Mouse (Mus musculus) heart, adult 2 months (tissue): ENCODE measurements around the gene Tmem169. TPM values are rescaled to one million over a fixed set of nuclear protein-coding genes. Genes with fewer than 3 reads are reported as not detected.

Experiments used
- DNase-seq, 2 experiments: peaks; one replicate each; pipeline ENCODE4 v3.0.0; 2021
- H3K27ac ChIP-seq: fragments of 200-600 bp; 2 replicates; pipeline ENCODE4 v1.8.1; 2022
- H3K27me3 ChIP-seq: fragments of 200-500 bp; 2 replicates; pipeline ENCODE4 v1.6.1; 2012; ENCODE audit warnings: mild to moderate bottlenecking, low read length, inconsistent platforms, mixed read lengths; ENCODE audit not compliant: control insufficient read depth, insufficient read depth
- H3K36me3 ChIP-seq: fragments of 200-500 bp; 2 replicates; pipeline ENCODE4 v1.6.1; 2012; ENCODE audit warnings: low read length, inconsistent platforms; ENCODE audit not compliant: control insufficient read depth, insufficient read depth
- H3K4me1 ChIP-seq: fragments of 200-500 bp; 2 replicates; pipeline ENCODE4 v1.6.1; 2011; ENCODE audit warnings: low read length; ENCODE audit not compliant: control insufficient read depth, insufficient read depth
- H3K4me3 ChIP-seq: fragments of 200-600 bp; 2 replicates; pipeline ENCODE4 v1.8.1; 2022
- H3K79me2 ChIP-seq: fragments of 200-500 bp; replicated peaks from 2 replicates; pipeline ENCODE4 v1.6.1; 2012; ENCODE audit warnings: mild to moderate bottlenecking, inconsistent platforms, low read length, moderate library complexity, mixed read lengths; ENCODE audit not compliant: control insufficient read depth, insufficient read depth
- H3K9ac ChIP-seq: fragments of 200-500 bp; 2 replicates; pipeline ENCODE4 v1.6.1; 2012; ENCODE audit warnings: low read depth, mild to moderate bottlenecking, control low read depth, inconsistent platforms, low read length, mixed read lengths
- CTCF ChIP-seq: fragments of 200-600 bp; IDR thresholded peaks from 2 replicates; pipeline ENCODE4 v1.8.1; 2022; ENCODE audit warnings: antibody characterized with exemption, mild to moderate bottlenecking, moderate library complexity
- EP300 ChIP-seq: fragments of 200-500 bp; IDR thresholded peaks from 2 replicates; pipeline ENCODE4 v1.6.1; 2011; ENCODE audit warnings: low read depth, low read length, control low read depth; ENCODE audit not compliant: insufficient read depth
- POLR2A ChIP-seq: fragments of 200-500 bp; IDR thresholded peaks from 2 replicates; pipeline ENCODE4 v1.6.1; 2011; ENCODE audit warnings: mild to moderate bottlenecking, low read depth, low read length, control low read depth; ENCODE audit not compliant: insufficient read depth
- WGBS: fragments of 180-500 bp; shearing (Covaris S2); methylation state at CpG from one replicate; pipeline ENCODE4 v1.1.7; 2018; 5-methylcytosine and 5-hydroxymethylcytosine counted together
- intact Hi-C: fragments of 180-260 bp; cut with DNase I; formaldehyde crosslinking; loops from one replicate; pipeline ENCODE4 v1.15.1; 2025
- polyA plus RNA-seq: library from polyadenylated mRNA; depleted of rRNA; stranded (reverse); fragments of >200 nt; gene quantifications from 2 replicates; pipeline ENCODE4 v1.2.3, GENCODE M21; 2012; rRNA removed
- total RNA-seq, 2 experiments: library from RNA; stranded (reverse); gene quantifications; 2 replicates each; pipeline ENCODE4 v1.2.3; 2021

Gene Tmem169
- total and polyA plus RNA-seq, 3 experiments: 0.04 to 0.16 TPM; not detected in 1

- TF ChIP-seq POLR2A: no peak
- TF ChIP-seq EP300: no peak
- no peak for TF ChIP-seq CTCF
- intact Hi-C loops: no loop called here
- Histone ChIP-seq H3K4me1 (no peaks in the 10 kb centered on the region), H3K27me3 (no peaks in the 10 kb centered on the region), H3K27ac (no peak overlapping the region), H3K4me3 (no peak overlapping the region), H3K36me3 (no peaks in the 10 kb centered on the region), H3K79me2 (no peaks in the 10 kb centered on the region), H3K9ac (no peak overlapping the region)
- 91% methylated on average over 5 of the region's 5 CpGs for WGBS
- no peak for DNase-seq
These were observed 54.2 kb downstream of the Tmem169 start for GRCm38 (mm10) chr1:72338341-72338740.

- Histone ChIP-seq H3K9ac (no peak overlapping the region), H3K79me2 (no peaks in the 10 kb centered on the region), H3K27me3 (no peaks in the 10 kb centered on the region), H3K27ac (no peak overlapping the region), H3K36me3 (no peaks in the 10 kb centered on the region), H3K4me3 (no peak overlapping the region), H3K4me1 (no peaks in the 10 kb centered on the region)
- no peak for DNase-seq
- 79% methylated on average over 6 of the region's 6 CpGs for WGBS
- TF ChIP-seq CTCF (no peak), EP300 (no peak), POLR2A (no peak)
- intact Hi-C loops: no loop called here
These were observed 63.7 kb downstream of the Tmem169 start for GRCm38 (mm10) chr1:72347873-72348272.

Other genes with a start within 250 kb of the Tmem169 start
- 10 to 100 TPM; 31.1 to 34.8 TPM for gene Mreg, start 72.1 kb upstream of the Tmem169 start, total RNA-seq
- gene Mreg, start 72.1 kb upstream of the Tmem169 start, polyA plus RNA-seq: 14.9 and 18.3 TPM in 2 replicates
- gene Pecr, start 55 bp upstream of the Tmem169 start, total RNA-seq: 10 to 100 TPM in 1 of 2 experiments, 1 to 10 TPM in 1; 8.7 to 10.0 TPM
- gene Pecr, start 55 bp upstream of the Tmem169 start, polyA plus RNA-seq: 10.9 and 13.5 TPM in 2 replicates
- gene Xrcc5, start 23.1 kb downstream of the Tmem169 start, total RNA-seq: 10 to 100 TPM; 14.1 to 16.2 TPM
- gene Xrcc5, start 23.1 kb downstream of the Tmem169 start, polyA plus RNA-seq: 3.6 and 7.8 TPM in 2 replicates